Mouse (Mus musculus) kidney, adult 9 months (tissue): Measurements from ENCODE around the gene Oaf.
A peak's percentile ranks its signal among the peaks of the same experiment; 100 is the strongest.

Experiments used
- DNase-seq: peaks from one replicate; pipeline ENCODE4 v3.0.0; 2022

The Oaf gene

GRCm38 (mm10) chr9:43242432-43242831, 2.7 kb upstream of the Oaf start:
- DNase-seq = no peak

DNA sequence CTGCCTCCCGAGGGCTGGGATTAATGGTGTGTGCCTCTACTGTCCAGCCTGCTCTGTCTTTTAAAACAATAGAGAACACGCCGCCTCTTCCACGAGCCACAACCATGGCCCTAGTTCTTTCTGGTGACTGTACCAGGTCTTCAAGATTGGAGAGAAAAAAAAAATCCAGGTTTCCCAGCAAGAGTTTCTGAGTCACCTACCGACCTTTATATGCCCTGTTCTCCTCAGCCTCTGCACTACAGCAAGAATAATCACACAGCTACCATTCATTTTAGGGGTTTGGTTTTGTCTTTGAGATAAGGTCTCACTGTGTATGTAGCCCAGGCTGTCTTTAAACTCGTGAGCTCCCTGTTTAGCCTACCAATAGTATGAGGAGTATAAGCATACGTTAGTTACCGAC, 2.3 kb upstream of the Oaf start:
- DNase-seq = no peak

DNA sequence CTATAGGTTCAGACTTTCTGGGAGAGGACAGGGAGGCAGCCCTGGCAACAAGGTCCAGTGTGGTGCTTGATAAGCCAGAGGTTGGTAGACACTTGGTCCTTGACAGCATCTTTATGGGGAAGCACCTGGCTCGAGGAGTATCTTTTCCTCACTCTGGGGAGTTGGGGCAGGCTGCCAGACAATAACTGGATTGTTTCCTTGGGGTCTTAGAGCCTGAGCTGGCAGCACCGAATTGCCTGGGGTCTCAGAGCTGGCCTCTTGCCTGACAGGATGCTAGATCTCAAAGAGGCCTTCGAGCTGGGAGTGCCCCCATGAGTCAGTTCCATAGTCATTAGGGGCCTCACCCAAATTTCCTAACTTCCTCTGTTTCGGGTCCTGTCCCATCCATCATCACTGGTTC, 1.6 kb upstream of the Oaf start:
- no peak for DNase-seq

- DNase-seq = no peak
Observed at GRCm38 (mm10) chr9:43240594-43240900, 836 bp upstream of the Oaf start.

GRCm38 (mm10) chr9:43238631-43239545, 823 bp downstream of the Oaf start:
- DNase-seq = no peak

DNA sequence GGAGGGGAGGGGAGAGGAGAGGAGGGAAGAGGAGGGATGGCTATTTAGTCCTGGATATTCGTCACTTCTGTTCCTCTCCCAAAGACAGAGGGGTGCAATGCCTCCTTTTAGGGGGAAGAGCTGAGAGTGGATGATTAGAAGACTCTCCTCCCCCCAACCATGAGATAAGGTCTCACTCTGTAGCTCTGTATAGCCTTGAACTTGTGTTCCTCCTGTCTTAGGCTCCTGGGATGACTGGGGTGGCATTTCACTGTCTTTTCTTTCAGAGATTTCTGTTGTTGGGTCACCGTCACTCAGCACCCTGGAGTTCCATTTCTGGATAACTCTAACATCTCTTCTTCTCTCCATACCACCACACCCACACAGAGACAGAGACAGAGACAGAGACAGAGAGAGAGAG, 1.5 kb downstream of the Oaf start:
- no peak for DNase-seq

DNA sequence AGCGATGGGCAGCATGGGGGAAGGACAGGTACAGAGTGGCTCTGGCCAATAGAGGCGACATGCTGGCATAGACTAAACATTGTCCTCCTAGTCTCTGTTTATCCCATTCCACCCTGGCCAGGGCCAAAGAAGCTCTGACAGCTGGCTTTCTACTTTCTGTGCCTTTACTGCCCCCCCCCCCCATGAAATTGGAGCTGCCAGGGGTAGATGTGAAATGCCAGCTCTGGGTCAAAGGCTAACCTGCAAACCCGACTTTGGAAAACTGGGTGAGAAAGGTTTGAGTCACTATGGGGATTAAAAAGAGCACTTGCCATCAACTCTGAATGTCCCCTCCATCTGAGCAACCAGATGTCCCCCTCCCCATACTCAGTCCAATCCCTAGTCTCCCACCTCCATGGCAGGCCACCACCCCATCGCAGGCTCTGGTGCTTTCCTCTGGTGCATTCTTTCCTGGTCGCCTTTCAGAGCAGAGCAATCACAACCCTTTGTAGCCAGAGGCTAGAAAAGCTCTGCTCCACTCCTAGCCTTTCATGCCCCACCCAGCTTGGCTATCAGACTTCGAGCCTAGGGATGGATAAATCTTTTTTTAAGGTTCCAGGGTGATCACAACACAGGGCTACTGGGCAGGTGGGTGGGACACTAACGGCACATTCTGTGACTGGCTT, 2.5 kb downstream of the Oaf start:
- no peak for DNase-seq

GRCm38 (mm10) chr9:43236576-43236975, 3.1 kb downstream of the Oaf start:
- DNase-seq = no peak

- no peak for DNase-seq
Observed at GRCm38 (mm10) chr9:43236106-43236505, 3.6 kb downstream of the Oaf start.

GRCm38 (mm10) chr9:43235336-43235735, 4.4 kb downstream of the Oaf start:
- peak; percentile 86 for DNase-seq

DNA sequence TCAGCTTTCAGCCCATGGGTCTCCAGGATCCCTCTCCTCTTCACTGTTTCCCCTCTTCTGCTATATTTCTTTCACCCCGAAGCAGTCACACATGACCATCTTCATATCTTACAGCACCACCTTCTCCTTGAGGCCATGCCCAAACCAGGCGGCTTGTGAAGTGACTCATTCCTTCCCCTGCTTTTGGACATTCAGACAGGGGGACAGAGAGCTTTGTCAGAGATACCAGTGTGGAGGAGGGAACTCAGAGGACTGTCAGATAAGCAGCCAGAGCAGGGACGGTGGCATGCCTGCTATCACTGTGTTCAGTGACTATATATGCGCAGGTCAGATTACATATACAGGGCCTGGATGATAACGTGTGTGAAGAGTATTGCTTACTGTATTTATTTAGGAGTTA, 5.2 kb downstream of the Oaf start:
- DNase-seq = no peak

DNA sequence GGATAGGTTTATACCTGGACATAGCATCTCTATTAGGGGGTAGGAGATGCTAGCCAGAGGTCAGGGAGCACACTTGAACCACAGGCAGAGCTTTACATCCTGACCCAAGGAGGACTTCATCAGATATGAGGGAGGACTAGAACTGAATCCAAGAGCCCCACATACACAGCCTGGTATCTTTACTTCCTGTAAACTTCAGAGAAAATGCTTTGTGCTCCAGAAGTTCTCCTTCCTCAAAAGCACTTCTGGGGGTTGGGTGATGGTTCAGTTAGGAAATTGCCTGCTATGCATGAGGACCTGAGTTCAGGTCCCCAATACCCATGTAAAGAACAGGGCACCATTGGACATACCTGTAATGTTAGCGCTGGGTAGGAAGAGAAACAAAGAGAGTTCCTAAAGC, 6.2 kb downstream of the Oaf start:
- DNase-seq = no peak

GRCm38 (mm10) chr9:43233044-43233443, 6.7 kb downstream of the Oaf start:
- no peak for DNase-seq

- DNase-seq = no peak
Observed at GRCm38 (mm10) chr9:43232286-43232685, 7.4 kb downstream of the Oaf start.

GRCm38 (mm10) chr9:43231805-43232204, 7.9 kb downstream of the Oaf start:
- no peak for DNase-seq

- DNase-seq = peak; percentile 54
Observed at GRCm38 (mm10) chr9:43230886-43231285, 8.8 kb downstream of the Oaf start.

- no peak for DNase-seq
Observed at GRCm38 (mm10) chr9:43229962-43230361, 9.7 kb downstream of the Oaf start.

- peak; percentile 57 for DNase-seq
Observed at GRCm38 (mm10) chr9:43229398-43229895, 10.3 kb downstream of the Oaf start.

- DNase-seq = no peak
Observed at GRCm38 (mm10) chr9:43228745-43229144, 11.0 kb downstream of the Oaf start.

DNA sequence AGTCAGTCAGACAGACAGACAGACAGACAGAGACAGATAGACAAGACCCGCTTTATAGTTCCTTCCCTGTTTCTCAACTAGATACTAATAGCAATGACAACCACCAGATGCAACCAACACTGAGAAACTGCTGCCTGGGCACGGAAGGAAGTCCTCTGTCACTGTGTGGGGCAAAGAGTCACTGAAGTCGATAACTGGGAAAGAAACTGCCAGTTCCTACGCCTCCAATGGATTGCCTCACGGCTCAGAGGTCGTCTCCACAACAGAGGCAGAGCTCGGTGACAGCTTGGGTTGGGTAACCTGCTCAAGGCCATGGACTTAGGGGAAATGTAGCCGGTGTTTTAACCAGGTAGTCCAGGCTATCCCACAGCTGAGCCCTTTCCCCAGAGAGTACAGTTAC, 12.1 kb downstream of the Oaf start:
- DNase-seq = peak; percentile 46

GRCm38 (mm10) chr9:43226573-43227160, 13.0 kb downstream of the Oaf start:
- peak; percentile 85 for DNase-seq

DNA sequence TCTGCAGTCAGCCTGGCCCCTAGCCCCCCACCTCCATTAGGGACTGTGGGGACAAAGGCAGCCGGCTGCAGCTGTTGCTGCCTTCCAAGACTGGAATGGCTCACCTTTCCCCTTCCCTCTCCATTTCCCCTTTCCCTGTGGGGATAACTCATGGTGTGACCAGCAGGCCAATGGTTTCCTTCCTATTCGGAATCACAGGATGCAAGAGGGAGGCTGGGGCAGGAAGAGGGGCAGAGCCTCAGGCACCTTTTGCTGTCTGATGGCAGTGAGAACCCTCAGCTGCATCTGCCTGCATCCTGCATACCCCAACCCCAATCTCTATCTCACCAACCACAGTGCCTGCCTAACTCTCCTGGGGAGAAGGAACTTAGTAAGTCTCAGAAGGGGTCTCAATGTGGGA, 14.2 kb downstream of the Oaf start:
- no peak for DNase-seq

- no peak for DNase-seq
Observed at GRCm38 (mm10) chr9:43224771-43225355, 14.8 kb downstream of the Oaf start.

DNA sequence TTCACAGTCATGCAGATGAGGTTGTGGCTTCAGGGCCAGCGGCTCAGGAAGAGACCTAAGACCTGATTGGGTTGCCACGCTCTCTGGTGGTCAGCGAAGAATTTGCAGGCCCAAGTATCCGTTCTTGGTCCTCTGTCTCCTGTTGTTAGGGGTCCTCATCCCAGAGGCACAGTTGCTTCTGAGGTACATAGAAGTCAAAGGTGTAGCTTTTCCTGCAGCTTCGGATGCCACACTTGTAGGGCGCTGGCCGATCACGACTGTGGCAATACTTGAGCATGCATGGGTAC, 17.3 kb downstream of the Oaf start:
- no peak for DNase-seq
